Mouse (Mus musculus) right cerebral cortex, adult 18-20 months (tissue): ENCODE data around the gene Heca.
A peak's percentile ranks its signal among the peaks of the same experiment; 100 is the strongest.
"Not testable (repeated sequence)": the region's sequence is repeated elsewhere in the genome, so short reads cannot be mapped to it uniquely, and the experiment has no call there.

ENCODE experiments used
- DNase-seq: peaks from one replicate; pipeline ENCODE4 v3.0.0; 2022; ENCODE audit warnings: mixed read lengths

Heca gene

GRCm38 (mm10) chr10:17878002-17878919 lies 69.6 kb downstream of the Heca start:
- no peak for DNase-seq

GRCm38 (mm10) chr10:17869822-17870662 lies 77.8 kb downstream of the Heca start:
- DNase-seq = peak; percentile 72

- peak; percentile 32 for DNase-seq
Measured at GRCm38 (mm10) chr10:17860701-17861480, 87.0 kb downstream of the Heca start.

- no peak for DNase-seq
Measured at GRCm38 (mm10) chr10:17857647-17858261, 90.1 kb downstream of the Heca start.

GRCm38 (mm10) chr10:17844781-17845537 lies 102.9 kb downstream of the Heca start:
- DNase-seq = peak; percentile 42

GRCm38 (mm10) chr10:17842030-17842429 lies 105.8 kb downstream of the Heca start:
- peak; percentile 67 for DNase-seq

GRCm38 (mm10) chr10:17836275-17836674 lies 111.6 kb downstream of the Heca start:
- no peak for DNase-seq

GRCm38 (mm10) chr10:17835031-17835430 lies 112.8 kb downstream of the Heca start:
- no peak for DNase-seq

GRCm38 (mm10) chr10:17831041-17831440 lies 116.8 kb downstream of the Heca start:
- no peak for DNase-seq

- no peak for DNase-seq
Measured at GRCm38 (mm10) chr10:17829205-17829604, 118.7 kb downstream of the Heca start.

GRCm38 (mm10) chr10:17827391-17827790 lies 120.5 kb downstream of the Heca start:
- no peak for DNase-seq

- not testable (repeated sequence) for DNase-seq
Measured at GRCm38 (mm10) chr10:17820422-17820821, 127.4 kb downstream of the Heca start.
